Mouse (Mus musculus): ENCODE measurements around the gene Rpl13.

DNA sequence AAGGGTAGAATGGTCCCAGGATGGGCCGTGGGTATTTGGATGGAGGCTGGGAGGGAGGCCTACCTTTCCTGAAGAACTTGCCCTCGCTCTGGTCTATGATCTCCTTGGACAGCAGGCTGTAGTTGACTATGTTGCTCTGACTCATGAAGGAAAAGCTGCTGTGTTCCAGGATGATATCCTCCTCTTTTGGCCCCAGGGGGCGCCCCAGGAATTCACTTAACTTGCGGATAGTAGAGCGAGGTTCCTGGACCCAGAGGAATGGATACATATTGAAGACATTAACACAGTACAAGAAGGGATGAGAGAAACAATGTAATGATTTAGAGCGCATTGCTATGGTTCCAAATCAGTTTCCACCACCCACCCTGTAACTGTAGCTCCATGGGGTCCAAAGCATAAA, 43.1 kb downstream of the Rpl13 start:
- TF ChIP-seq CTCF (conservative IDR thresholded peaks at IDR 0.05; ENCODE audit: insufficient read depth, insufficient read length, low read depth, low read length) (peak; percentile 68), POLR2A (IDR thresholded peaks at IDR 0.05; ENCODE audit: low read depth, low read length) (no peak)
